Comparison of ENCODE assay signal across 12 mouse cellular contexts in the genomic region with DNA sequence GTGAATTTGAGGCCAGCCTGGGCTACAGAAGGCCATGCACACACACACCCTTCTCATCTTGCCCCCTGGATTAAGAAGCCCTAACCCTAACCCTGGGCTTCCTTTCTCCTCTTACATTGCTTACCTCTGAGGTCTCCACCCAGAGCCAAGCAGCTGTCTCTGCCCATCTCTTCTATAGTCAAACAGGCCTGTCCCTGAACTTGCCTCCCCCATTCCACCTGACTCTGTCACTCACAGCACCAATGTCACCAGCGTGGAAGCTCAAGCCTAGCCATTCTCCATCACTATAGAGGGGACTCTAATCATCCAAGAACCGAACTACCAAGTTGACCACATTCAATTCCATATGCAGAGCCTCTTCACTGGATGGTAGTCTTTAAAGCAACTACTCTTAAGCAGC. TPM values are rescaled to one million over a fixed set of nuclear protein-coding genes. Genes with fewer than 3 reads are reported as not detected.
DNase-seq lines count a peak whose midpoint lies in the region; ATAC-seq and TF ChIP-seq lines count a peak whose summit lies in the region.
"Had no signal": no experiment of that assay in that cellular context is flagged by ENCODE, and none has a peak within 500 bp of the region (broad histone marks: within the 10 kb centered on the region; RNA-seq: fewer than 3 reads in every experiment).

No protein-coding gene starts in this region.

- H3K36me3 ChIP-seq in kidney, postnatal 0 days (ENCODE audit: insufficient read depth, low read length): 0 out of 2 replicates have a peak, but pooled peaks cover 4% of the 10 kb centered on the region
- no peaks in the 10 kb centered on the region; the same call in 1 of the 2 replicates for H3K36me3 ChIP-seq in forebrain, embryonic 15.5 days
- H3K36me3 ChIP-seq in intestine, embryonic 16.5 days (ENCODE audit: control insufficient read depth, insufficient read depth, low read length): no peaks in the 10 kb centered on the region
- peaks cover 6% of the 10 kb centered on the region for H3K36me3 ChIP-seq in neural tube, embryonic 15.5 days

- intact Hi-C loops in left cerebral cortex, adult 2 months (cut with DNase I): no loop called here

- H3K9me3 ChIP-seq in kidney, postnatal 0 days (replicated peaks; ENCODE audit: low read length): no peaks in the 10 kb centered on the region
- no peaks in the 10 kb centered on the region for H3K9me3 ChIP-seq in forebrain, embryonic 15.5 days
- no peaks in the 10 kb centered on the region for H3K9me3 ChIP-seq in intestine, embryonic 16.5 days (ENCODE audit: control insufficient read depth, low read length)
- H3K9me3 ChIP-seq in neural tube, embryonic 15.5 days (replicated peaks): no peaks in the 10 kb centered on the region
- H3K9me3 ChIP-seq: G1E had no signal

- H3K27ac ChIP-seq in kidney, postnatal 0 days: no peak overlapping the region
- 0 out of 2 replicates have a peak overlapping the region, but pooled peaks have one; percentile 29 for H3K27ac ChIP-seq in forebrain, embryonic 15.5 days (replicated peaks)
- no peak overlapping the region for H3K27ac ChIP-seq in intestine, embryonic 16.5 days (ENCODE audit: low read length)
- H3K27ac ChIP-seq in neural tube, embryonic 15.5 days (replicated peaks): no peak overlapping the region
- H3K27ac ChIP-seq in left cerebral cortex, adult 2 months: no peak overlapping the region

- peaks cover 44% of the 10 kb centered on the region for H3K4me1 ChIP-seq in kidney, postnatal 0 days (replicated peaks; ENCODE audit: insufficient read depth, low read length)
- H3K4me1 ChIP-seq in forebrain, embryonic 15.5 days: peaks cover 83% of the 10 kb centered on the region
- peaks cover 55% of the 10 kb centered on the region for H3K4me1 ChIP-seq in intestine, embryonic 16.5 days (ENCODE audit: control insufficient read depth, insufficient read depth, low read length)
- H3K4me1 ChIP-seq in neural tube, embryonic 15.5 days: peaks cover 89% of the 10 kb centered on the region

- peak overlapping the region; percentile 93; the same call in 1 of the 2 replicates for H3K4me2 ChIP-seq in kidney, postnatal 0 days (ENCODE audit: low read length)
- peak overlapping the region; percentile 82 for H3K4me2 ChIP-seq in forebrain, embryonic 15.5 days (replicated peaks)
- peak overlapping the region; percentile 96; the same call in 1 of the 2 replicates for H3K4me2 ChIP-seq in intestine, embryonic 16.5 days (ENCODE audit: low read depth, low read length)
- peak overlapping the region; percentile 88 for H3K4me2 ChIP-seq in neural tube, embryonic 15.5 days

- no peak overlapping the region for H3K9ac ChIP-seq in kidney, postnatal 0 days (ENCODE audit: low read depth, low read length)
- no peak overlapping the region for H3K9ac ChIP-seq in forebrain, embryonic 15.5 days (replicated peaks)
- H3K9ac ChIP-seq in intestine, embryonic 16.5 days (ENCODE audit: low read depth, low read length): 0 out of 2 replicates have a peak overlapping the region, but pooled peaks have one; percentile 85
- no peak overlapping the region for H3K9ac ChIP-seq in neural tube, embryonic 15.5 days (replicated peaks)

- no peak for DNase-seq in kidney, postnatal 0 days (ENCODE audit: low spot score)
- DNase-seq in kidney, adult 8-10 months: no peak
- no peak for DNase-seq in embryo, embryonic 10.5 days (ENCODE audit: low spot score)
- no peak for DNase-seq in left cerebral cortex, adult 2 months (ENCODE audit: extremely low spot score in 1 of 2, low spot score in 2 of 2)
- DNase-seq in right cerebral cortex, postnatal 36 days (ENCODE audit: low spot score in 2 of 2): no peak
- DNase-seq: kidney, adult 9 months; thymus, postnatal 4 days had no signal

- peaks cover 4% of the 10 kb centered on the region; the same call in 1 of the 2 replicates for H3K27me3 ChIP-seq in kidney, postnatal 0 days (ENCODE audit: insufficient read depth, low read length)
- H3K27me3 ChIP-seq in forebrain, embryonic 15.5 days: no peaks in the 10 kb centered on the region
- H3K27me3 ChIP-seq in intestine, embryonic 16.5 days (replicated peaks; ENCODE audit: control insufficient read depth, insufficient read depth, low read length): peaks cover 15% of the 10 kb centered on the region
- no peaks in the 10 kb centered on the region for H3K27me3 ChIP-seq in neural tube, embryonic 15.5 days (replicated peaks)

- no peak for ATAC-seq in kidney, postnatal 0 days (replicated peaks; ENCODE audit: low FRiP score, low read depth)
- no peak for ATAC-seq in forebrain, embryonic 15.5 days (replicated peaks)
- ATAC-seq in intestine, embryonic 16.5 days: no peak
- ATAC-seq in neural tube, embryonic 15.5 days (ENCODE audit: low FRiP score): no peak
- ATAC-seq: lung, postnatal 0 days had no signal

- 70% methylated on average over 2 of the region's 2 CpGs for whole genome bisulfite sequencing in kidney, postnatal 0 days
- WGBS in forebrain, embryonic 15.5 days: 74% methylated on average over 2 of the region's 2 CpGs
- WGBS in intestine, embryonic 16.5 days: 80% methylated on average over 2 of the region's 2 CpGs
- WGBS in neural tube, embryonic 15.5 days: 71% methylated on average over 2 of the region's 2 CpGs

- no peak overlapping the region for H3K4me3 ChIP-seq in kidney, postnatal 0 days (replicated peaks; ENCODE audit: low read depth, low read length)
- peak overlapping the region; percentile 67; the same call in 1 of the 2 replicates for H3K4me3 ChIP-seq in forebrain, embryonic 15.5 days
- no peak overlapping the region for H3K4me3 ChIP-seq in intestine, embryonic 16.5 days (ENCODE audit: low read length)
- peak overlapping the region; percentile 48; the same call in 1 of the 2 replicates for H3K4me3 ChIP-seq in neural tube, embryonic 15.5 days (replicated peaks)
- no peak overlapping the region for H3K4me3 ChIP-seq in left cerebral cortex, adult 2 months

- no peak for TF ChIP-seq CTCF in kidney, postnatal 0 days (IDR thresholded peaks at IDR 0.05; ENCODE audit: low read depth)
- no peak for TF ChIP-seq CTCF in left cerebral cortex, adult 2 months (IDR thresholded peaks at IDR 0.05)

RNA-seq across cellular contexts. Expression of gene Chpf2, which starts 13.7 kb away (rescaled TPM):
- 26.0 and 27.6 TPM in 2 replicates for polyA plus RNA-seq in kidney, postnatal 0 days (2015; fragmentation: Nextera tagmentation; extraction: Ambion mirVana)
- 19.7 and 21.1 TPM in 2 replicates for polyA plus RNA-seq in forebrain, embryonic 15.5 days (2015; fragmentation: Nextera tagmentation; extraction: Ambion mirVana)
- polyA plus RNA-seq in intestine, embryonic 16.5 days (2015; fragmentation: Nextera tagmentation; extraction: Ambion mirVana): 16.3 and 18.0 TPM in 2 replicates
- polyA plus RNA-seq in neural tube, embryonic 15.5 days (2015; fragmentation: Nextera tagmentation; extraction: Ambion mirVana): 19.3 and 21.2 TPM in 2 replicates
- total RNA-seq in left cerebral cortex, adult 2 months (2021): 10 to 100 TPM; 72.6 to 78.4 TPM

RNA-seq across cellular contexts. Expression of gene Abcf2, which starts 23.0 kb away (rescaled TPM):
- 74.4 and 79.6 TPM in 2 replicates for polyA plus RNA-seq in kidney, postnatal 0 days (2015; fragmentation: Nextera tagmentation; extraction: Ambion mirVana)
- 101 and 106 TPM in 2 replicates for polyA plus RNA-seq in forebrain, embryonic 15.5 days (2015; fragmentation: Nextera tagmentation; extraction: Ambion mirVana)
- 75.0 and 82.7 TPM in 2 replicates for polyA plus RNA-seq in intestine, embryonic 16.5 days (2015; fragmentation: Nextera tagmentation; extraction: Ambion mirVana)
- 82.8 and 93.1 TPM in 2 replicates for polyA plus RNA-seq in neural tube, embryonic 15.5 days (2015; fragmentation: Nextera tagmentation; extraction: Ambion mirVana)
- total RNA-seq in left cerebral cortex, adult 2 months (2021): 10 to 100 TPM; 82.4 to 89.0 TPM

RNA-seq across cellular contexts. Expression of gene Smarcd3, which starts 24.0 kb away (rescaled TPM):
- polyA plus RNA-seq in kidney, postnatal 0 days (2015; fragmentation: Nextera tagmentation; extraction: Ambion mirVana): 16.4 and 19.7 TPM in 2 replicates
- polyA plus RNA-seq in forebrain, embryonic 15.5 days (2015; fragmentation: Nextera tagmentation; extraction: Ambion mirVana): 171 and 176 TPM in 2 replicates
- polyA plus RNA-seq in intestine, embryonic 16.5 days (2015; fragmentation: Nextera tagmentation; extraction: Ambion mirVana): 9.5 and 10.0 TPM in 2 replicates
- polyA plus RNA-seq in neural tube, embryonic 15.5 days (2015; fragmentation: Nextera tagmentation; extraction: Ambion mirVana): 111 and 135 TPM in 2 replicates
- total RNA-seq in left cerebral cortex, adult 2 months (2021): 10 to 100 TPM; 90.4 to 97.4 TPM
- polyA plus RNA-seq: G1E had no signal

RNA-seq across cellular contexts. Expression of gene 4931409K22Rik, which starts 43.6 kb away (rescaled TPM):
- 0.12 and 0.19 TPM in 2 replicates for polyA plus RNA-seq in kidney, postnatal 0 days (2015; fragmentation: Nextera tagmentation; extraction: Ambion mirVana)
- 0.42 and 0.56 TPM in 2 replicates for polyA plus RNA-seq in forebrain, embryonic 15.5 days (2015; fragmentation: Nextera tagmentation; extraction: Ambion mirVana)
- not detected in 2 replicates for polyA plus RNA-seq in intestine, embryonic 16.5 days (2015; fragmentation: Nextera tagmentation; extraction: Ambion mirVana)
- polyA plus RNA-seq in neural tube, embryonic 15.5 days (2015; fragmentation: Nextera tagmentation; extraction: Ambion mirVana): 0.24 and 0.26 TPM in 2 replicates
- under 1 TPM in 1 of 2 experiments, not detected in 1; 0.14 TPM for total RNA-seq in left cerebral cortex, adult 2 months (2021)
- total RNA-seq: G1E had no signal
- polyA plus RNA-seq: G1E; lung, postnatal 0 days had no signal

RNA-seq across cellular contexts. Expression of gene Asb10, which starts 59.5 kb away (rescaled TPM):
- polyA plus RNA-seq in kidney, postnatal 0 days (2015; fragmentation: Nextera tagmentation; extraction: Ambion mirVana): 0.69 and 0.93 TPM in 2 replicates
- 0.11 and 0.42 TPM in 2 replicates for polyA plus RNA-seq in forebrain, embryonic 15.5 days (2015; fragmentation: Nextera tagmentation; extraction: Ambion mirVana)
- polyA plus RNA-seq in intestine, embryonic 16.5 days (2015; fragmentation: Nextera tagmentation; extraction: Ambion mirVana): 0.16 and 0.29 TPM in 2 replicates
- 0.40 and 0.87 TPM in 2 replicates for polyA plus RNA-seq in neural tube, embryonic 15.5 days (2015; fragmentation: Nextera tagmentation; extraction: Ambion mirVana)
- not detected for total RNA-seq in left cerebral cortex, adult 2 months (2021)
- total RNA-seq: G1E had no signal
- polyA plus RNA-seq: G1E had no signal

Comparison
In these comparisons a context has a peak if more than half of its experiments do, and no peak if none do; other contexts are left out.
1. H3K4me3 ChIP-seq: peak in forebrain, embryonic 15.5 days (single experiment) and neural tube, embryonic 15.5 days (single experiment); none in kidney, postnatal 0 days (single experiment), intestine, embryonic 16.5 days (single experiment) and left cerebral cortex, adult 2 months (single experiment).
2. Peak in every context shown above with its lines, with median percentiles within 50 percentile points of each other: H3K4me2 ChIP-seq.